Mouse (Mus musculus): ENCODE results near the gene Ccdc191.

DNA sequence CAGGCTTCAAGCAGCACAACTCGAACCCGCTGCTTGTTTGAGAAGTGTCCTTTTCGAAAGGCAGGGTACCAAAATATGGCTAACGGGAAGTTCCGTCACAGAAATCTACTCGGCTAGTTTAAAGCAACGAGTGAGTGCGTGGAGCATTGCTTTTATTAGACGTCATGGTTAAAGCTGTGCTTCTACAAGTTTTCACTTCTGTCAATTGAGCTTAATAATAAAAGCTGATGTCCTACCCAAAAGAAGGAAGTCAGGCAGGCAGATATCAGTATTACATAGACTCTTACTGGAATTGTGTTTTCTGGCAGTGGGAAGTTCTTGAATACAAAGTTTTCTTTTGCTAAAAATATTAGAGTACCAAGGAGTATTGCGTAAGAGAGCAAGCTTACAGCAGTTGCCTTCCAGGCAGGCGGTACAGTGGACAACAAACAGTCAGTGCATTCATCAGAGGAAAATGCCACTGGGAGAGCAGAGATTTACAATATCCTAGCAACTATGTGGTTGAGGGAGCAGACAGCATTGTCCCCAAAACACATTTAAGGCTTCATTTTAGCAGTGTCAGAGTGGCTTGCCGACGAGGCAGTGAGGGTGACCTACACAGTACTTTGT lies 76.3 kb downstream of the Ccdc191 start:
- peak; percentile 55; the same call in 1 of the 2 replicates for TF ChIP-seq CEBPB (IDR thresholded peaks at IDR 0.05; ENCODE audit: insufficient read depth, poor library complexity, severe bottlenecking)
- no peak for TF ChIP-seq POLR2A (IDR thresholded peaks at IDR 0.05; ENCODE audit: insufficient read length, low read depth)
- TF ChIP-seq MAX (IDR thresholded peaks at IDR 0.05; ENCODE audit: low read depth), result no peak
- no peak for TF ChIP-seq USF1 (IDR thresholded peaks at IDR 0.05; ENCODE audit: low read depth)
- TF ChIP-seq SRF (IDR thresholded peaks at IDR 0.05; ENCODE audit: control insufficient read depth, insufficient read length, low read depth), result no peak
- TF ChIP-seq MYOD1 (IDR thresholded peaks at IDR 0.05; ENCODE audit: control insufficient read depth in 1 of 3, insufficient read length in 2 of 3, low read depth in 2 of 3), result no peak
- no peak for TF ChIP-seq MYOG (IDR thresholded peaks at IDR 0.05; ENCODE audit: control insufficient read depth in 1 of 3, insufficient read depth in 1 of 3, insufficient read length in 2 of 3, low read depth in 2 of 3)
- TF ChIP-seq E2F4 (IDR thresholded peaks at IDR 0.05; ENCODE audit: insufficient read depth), result no peak
- TF ChIP-seq TCF12 (IDR thresholded peaks at IDR 0.05; ENCODE audit: insufficient read depth, poor library complexity, severe bottlenecking), result no peak
- TF ChIP-seq POLR2AphosphoS2 (IDR thresholded peaks at IDR 0.05; ENCODE audit: insufficient read length, low read depth), result no peak
- TF ChIP-seq TCF3 (IDR thresholded peaks at IDR 0.05; ENCODE audit: insufficient read length, low read depth), result no peak
- no peak for TF ChIP-seq REST (IDR thresholded peaks at IDR 0.05; ENCODE audit: insufficient read depth, insufficient read length)
